Mouse (Mus musculus): ENCODE measurements around the gene Sdhc.

The Sdhc gene

DNA sequence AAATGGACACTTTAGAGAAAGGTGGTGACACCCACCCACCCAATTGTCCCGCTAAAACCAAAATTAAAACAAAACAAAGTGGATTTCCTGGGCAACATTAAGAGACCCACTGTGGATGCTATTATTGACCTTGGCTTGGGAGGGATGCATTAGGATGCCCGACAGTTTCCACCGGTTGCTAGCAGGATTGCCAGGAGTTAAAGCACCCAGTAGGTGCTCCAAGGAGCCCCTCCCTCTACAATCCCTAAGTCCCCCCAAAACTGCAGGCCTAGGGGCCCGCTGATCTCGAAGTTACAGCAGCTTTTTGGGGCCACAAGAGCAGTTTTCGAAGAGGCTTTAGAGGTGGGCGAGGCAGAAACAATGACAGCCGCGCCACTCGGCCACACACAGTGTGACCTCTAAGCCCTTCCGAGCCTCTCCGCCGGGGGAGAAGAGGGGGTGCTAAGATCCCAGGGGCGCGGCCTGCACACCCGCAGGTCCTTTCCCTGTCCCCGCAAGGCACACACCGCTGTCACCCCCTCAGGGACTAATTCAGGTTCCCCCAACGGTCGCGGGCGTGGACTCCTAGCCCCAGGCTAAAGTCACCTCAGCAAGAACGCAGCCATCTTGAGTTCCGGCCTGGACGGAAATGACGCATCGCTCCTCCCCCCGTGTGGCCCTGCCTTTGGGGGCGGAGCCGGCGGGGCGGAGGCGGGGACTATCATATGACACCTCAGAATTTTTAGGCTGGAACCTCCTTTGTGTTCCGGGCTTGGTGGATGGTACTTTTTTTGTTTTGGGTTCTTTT lies at the start of gene Sdhc, which contains the start of gene Mpz:
Gene Sdhc, minus strand, starts transcription at position 630 of the 787 bp plus-strand sequence.
Gene Mpz, plus strand, starts transcription at position 738 of the 787 bp plus-strand sequence.
- DNase-seq (ENCODE audit: low read depth, low spot score): peak; percentile 95

DNA sequence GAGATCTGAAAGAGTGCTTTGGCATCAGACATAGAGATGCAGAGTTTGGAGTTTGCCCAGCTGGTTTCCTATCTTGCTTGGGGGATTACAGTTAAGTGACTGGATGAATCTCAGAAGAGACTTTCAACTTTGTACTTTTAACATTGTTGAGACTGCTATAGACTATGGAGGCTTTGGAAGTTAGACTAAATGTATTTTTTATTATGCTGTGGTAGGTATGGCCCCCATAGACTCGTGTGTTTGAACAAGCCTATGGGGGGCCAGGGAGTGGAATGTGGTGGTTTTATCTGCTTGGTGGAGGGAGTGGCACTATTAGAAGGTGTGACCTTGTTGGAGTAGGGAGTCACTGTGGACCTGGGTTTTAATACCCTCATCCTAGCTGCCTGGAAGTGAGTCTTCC lies 49.1 kb upstream of the Sdhc start:
- DNase-seq (ENCODE audit: low read depth, low spot score): no peak

DNA sequence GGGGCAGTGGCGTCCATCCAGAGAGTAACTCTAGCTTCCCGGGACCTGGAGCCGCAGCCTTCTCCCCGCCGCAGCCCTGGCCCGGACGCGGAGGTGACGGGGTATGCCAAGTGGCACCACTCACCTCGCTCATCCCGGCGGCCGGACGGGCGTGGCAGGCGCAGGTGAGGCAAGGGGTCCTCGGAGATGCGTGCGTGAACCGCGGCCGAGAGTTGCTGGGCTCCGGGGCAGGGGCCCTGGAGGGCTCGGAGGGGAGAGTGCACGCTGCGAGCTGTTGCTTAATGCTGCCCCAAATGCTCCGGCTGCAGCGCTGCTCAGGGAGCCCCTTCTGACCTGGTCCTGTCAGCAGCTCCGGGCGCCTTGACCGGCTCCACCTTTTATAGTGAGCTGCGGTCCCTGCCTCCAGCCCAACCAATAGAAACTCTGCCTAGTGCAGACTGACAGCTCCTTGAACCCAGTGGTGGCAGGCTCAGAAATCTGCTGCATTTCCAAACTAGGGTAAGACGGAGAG lies 45.5 kb upstream of the Sdhc start, which contains the start of gene Pcp4l1:
Gene Pcp4l1, minus strand, starts transcription at position 382 of the 511 bp plus-strand sequence.
- DNase-seq (ENCODE audit: low read depth, low spot score): peak; percentile 54

DNA sequence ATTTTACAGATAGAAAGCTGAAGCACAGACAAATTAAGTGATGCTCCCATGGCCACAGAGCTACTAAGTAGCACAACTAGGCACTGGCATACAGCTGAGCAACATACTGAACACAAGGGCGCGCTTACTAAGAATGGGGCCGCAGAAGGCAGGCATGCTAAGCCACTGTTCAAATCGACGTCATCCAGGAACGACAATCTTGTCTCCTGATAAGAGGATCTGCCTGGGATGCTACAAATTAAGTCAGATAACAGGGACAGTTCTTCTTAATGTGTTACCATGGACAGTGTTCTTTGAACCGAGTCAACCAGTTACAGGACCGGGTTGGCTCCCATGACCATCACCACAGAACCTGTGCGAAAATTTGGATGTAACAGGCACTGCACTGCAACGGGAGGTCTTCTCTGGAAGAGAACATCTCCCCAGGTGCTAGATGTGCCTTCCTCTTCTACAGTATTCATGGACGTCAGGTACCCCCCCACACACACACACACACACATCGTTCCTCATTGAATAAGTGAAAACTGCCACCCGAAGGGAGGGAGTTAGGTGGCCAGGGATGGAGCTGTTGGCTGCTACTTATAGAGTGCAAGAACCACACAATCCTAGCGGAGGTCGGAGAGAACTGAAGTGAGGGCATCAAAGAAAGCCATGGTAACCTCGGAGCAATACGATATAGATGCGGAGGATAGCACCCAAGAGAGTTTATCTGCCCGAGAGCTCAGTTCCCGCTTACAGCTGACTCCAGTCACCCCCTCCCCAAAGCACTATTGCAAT lies 44.8 kb upstream of the Sdhc start:
- DNase-seq (ENCODE audit: low read depth, low spot score): no peak

DNA sequence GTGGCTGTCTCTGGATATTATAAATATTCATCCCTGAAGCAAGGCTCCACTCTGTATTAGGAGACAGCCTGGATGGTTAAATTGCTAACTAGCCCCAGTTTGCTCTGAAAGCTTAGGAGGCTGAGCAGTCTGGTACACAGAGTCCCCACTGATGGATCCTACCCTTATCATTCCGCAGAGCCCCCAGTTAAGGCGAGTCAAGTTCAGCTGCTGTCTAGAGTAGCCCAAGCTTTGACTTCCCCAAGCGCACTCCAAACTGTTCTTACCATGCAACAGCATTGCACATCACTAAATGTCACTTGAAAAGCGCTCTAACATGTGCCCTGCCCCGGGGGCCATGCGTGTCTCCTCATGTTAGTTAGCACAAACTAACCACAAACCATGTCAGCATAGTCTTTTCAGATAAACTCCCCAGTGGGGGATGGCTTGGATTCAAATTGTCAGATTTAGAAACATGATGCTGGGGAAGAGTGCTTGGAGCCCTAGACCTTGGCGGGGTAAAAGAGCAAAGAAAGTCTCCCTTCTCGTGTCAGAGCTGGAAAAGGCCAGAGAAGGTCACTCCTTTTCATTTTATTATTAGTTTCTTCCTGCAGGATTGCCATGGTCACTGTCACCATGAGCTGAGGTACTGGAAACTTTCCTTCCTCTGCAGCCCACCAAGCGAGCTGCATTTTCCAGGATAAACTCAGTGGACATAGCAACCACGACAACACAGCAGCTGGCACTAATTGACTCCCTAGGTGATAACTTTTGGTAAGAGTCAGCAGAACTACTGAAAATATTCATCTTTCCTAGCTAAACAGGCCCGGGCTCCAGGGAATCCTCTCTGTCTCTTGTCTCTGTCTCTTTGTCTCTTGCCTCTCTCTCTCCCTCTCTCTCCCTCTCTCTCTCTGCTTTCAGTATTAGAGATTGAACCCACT lies 43.8 kb upstream of the Sdhc start:
- DNase-seq (ENCODE audit: low read depth, low spot score): no peak

DNA sequence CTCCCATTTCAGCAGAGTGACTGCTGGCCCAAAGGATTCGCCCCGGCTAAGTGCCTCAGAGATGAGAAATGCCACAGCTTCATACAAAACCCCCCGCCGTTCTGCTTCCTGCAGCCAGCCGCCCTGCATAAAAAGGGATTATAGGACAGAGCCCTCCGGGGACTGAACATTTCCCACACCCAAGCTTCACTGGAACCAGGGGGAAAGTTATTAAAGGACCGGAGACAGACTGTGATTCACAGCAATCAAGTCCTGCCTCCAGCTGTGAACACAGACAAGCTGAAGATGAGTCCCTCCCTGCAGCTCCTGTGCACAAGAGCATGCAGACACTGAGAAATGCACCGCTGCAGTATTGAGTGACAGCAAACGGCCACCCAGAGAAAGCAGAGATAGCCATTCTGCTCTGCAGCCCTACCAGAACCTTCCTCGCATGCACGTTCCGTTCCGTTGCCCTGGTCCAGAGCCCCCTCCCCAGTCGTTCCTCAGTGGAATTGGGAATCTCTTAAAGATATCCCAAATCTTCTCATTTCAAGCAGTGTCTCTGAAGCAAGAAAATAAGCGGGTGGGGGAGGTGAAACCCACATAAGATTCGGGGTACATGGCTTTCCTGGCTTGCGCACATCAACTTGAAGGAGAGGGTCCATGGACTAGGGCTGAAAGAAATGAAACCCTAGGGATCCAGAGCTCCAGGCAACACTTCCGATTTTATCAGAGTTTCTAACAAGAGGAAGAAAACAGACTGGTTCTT lies 42.9 kb upstream of the Sdhc start:
- peak; percentile 36 for DNase-seq (ENCODE audit: low read depth, low spot score)

DNA sequence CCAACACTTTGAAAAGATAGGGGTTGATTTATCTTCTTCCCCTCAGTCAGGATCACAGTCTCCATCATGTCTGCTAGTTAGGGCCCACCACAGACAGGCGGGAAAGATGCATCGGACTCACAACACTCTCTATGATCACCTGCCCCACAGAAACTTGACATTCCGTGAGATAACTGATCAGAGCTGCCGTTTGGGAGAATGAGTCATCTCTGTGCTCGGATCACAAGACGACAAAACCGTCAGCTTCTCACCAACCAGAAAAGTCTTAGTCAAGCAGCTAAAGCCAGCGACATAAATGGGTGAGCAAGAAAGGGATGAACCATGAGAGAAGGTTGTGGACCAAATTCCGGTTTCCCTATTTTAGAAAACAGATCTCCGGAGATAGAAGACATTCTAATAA lies 41.9 kb upstream of the Sdhc start:
- no peak for DNase-seq (ENCODE audit: low read depth, low spot score)

DNA sequence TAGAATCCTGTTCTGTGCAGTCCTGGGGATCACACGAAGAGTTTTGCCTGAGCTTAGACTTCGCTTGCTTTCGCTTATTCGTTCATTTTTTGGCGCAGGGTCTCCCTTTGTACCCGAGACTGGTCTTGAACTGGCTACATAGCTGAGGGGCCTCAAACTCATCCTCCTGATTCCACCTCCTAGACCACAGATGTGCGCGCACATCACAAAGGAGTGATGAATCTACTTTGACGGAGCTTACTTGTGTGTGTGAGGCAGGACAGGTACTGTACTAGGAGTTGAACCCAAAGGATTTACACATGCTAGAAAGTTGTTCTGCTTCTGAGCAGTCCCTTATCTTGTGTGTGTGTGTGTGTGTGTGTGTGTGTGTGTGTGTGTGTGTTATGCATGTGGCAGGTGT lies 40.4 kb upstream of the Sdhc start:
- no peak for DNase-seq (ENCODE audit: low read depth, low spot score)

DNA sequence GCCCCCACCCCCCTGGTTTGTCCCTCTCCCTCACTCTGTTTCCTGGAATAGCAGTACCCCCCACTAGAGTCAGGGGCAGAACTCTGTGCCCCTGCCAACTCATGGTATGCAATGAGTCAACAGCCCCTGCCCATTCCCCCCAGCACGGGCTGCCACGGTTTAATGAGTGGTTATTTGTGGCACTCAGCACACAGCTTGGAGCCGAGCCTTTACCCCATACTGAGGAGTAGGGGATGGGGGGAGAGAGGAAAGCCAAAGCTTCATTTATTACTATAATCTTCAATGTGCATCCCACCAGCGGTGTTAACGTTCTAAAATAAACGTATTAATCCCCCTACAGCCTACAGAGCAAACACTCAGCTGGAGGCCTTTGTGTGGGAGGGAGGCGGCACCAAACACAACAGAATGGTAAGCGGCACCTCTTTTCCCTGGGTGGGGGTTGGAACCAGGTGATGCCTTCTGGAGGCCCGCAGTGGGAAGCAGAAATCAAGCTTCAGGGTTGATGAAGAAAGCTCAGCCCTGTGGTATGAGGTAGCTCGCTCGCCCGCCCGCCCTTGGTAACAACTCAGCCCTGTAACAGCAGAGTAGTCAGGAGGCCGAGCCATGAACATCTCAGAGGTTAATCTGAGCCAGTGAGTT lies 39.2 kb upstream of the Sdhc start:
- no peak for DNase-seq (ENCODE audit: low read depth, low spot score)

DNA sequence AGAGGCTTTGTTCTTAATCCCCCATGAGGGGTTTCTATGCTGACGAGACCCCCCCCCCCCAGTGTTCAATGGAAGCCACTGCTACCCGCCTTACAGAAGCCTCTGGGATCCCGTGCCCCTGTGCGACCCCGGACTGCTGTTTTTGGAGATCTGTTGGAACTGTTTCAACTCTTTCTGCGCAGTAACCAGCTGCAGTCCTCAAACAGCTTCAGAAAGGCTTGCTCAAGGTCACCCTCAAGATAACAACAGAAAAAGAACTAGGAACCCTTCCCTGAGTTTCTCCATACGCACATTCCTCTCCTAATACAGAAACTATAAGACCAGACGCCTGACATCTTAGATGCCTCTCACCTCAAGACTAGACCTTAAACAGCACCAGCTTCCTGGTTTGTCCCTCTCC lies 38.6 kb upstream of the Sdhc start:
- no peak for DNase-seq (ENCODE audit: low read depth, low spot score)

DNA sequence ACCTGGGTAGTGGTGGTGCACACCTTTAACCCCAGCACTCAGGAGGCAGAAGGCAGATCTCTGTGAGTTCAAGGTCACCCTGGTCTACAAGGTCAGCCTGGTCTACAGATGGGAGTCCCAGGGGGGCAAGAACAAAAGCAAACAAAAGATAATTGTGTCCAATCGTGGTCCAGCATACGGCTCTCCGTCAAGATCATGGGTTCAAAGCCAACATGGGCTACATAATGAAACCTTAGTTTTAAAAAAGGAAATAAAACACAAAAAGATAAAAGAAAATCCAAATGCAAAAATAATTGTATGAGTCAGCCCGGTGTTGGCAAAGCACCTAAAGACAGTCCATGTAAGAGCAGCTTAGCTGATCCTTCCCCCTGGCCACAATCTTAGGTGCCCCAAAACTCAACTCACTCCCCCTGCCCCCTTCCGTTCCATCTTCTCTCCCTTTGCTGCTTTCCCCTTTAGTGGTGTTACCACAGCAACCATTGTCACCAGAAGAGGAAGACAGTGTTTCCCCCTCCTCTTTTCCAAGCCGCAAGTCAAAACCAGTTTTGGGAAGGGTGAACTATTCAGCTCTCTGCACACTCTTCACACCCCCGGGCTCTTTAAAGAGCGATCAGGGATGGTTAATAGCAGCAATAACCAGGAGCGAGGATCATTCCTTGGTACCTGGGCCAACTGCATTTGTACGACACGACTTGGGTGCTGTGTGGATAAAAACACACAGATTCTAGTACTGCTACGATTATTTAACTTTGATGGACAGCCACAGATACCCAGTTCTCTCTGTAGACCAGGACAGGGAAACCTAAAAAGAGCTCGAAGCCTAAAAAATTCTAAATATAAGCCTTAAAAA lies 37.7 kb upstream of the Sdhc start:
- peak; percentile 41 for DNase-seq (ENCODE audit: low read depth, low spot score)

DNA sequence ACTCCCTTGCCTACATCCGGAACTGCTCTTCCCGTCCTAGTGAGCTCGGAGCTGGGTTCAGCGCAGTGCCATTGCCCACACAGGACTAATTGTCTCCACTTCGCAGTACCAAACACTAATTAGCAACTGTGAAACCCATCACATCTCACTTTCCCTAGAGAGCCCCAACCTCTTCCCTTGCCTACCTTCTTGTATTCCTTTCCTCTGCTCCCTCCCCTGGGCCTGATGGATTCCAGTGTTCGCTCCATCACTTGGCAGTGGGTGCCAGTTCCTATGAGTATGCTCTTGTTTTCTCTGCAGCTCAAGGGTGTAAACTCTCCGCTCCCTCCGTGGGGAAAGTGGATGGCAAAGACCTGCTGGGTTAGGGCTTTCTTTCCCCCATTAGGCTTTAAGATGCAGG lies 35.3 kb upstream of the Sdhc start:
- no peak for DNase-seq (ENCODE audit: low read depth, low spot score)

DNA sequence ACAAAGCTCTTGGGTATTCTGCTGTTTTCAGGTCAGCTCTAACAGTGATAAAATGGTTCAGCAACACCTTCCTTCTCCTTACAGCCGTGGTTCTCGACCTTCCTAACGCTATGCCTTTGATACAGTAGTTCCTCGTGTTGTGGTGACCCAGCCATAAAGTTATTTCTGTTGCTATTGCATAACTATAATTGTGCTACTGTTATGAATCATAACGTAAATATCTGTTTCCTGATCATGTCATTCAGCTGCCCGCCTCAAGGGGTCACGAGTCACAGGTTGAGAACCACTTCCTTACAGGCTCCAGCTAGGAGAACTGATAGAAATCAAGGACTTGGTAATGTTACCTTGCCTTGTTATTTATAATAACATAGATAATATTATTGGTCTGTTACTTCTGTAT lies 33.9 kb upstream of the Sdhc start:
- DNase-seq (ENCODE audit: low read depth, low spot score): no peak

DNA sequence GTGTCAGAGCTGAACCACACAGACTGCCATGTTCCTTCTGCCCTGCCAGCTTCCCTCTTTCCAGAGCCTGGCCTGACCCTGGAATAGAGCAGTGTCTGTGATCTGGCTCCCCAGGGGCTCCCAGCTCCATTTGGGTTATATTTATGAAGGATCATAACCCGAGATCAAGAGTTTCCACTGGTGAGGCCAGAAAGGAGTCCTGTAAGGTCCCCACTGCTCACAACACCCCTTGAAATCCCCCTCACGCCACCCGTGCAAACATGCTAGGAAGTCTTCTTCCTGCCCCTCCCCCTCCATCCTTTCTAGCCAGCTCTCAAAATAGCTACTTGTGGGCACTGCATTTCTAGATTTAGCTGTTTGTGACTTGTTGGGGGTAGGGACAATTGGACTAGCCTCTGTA lies 33.2 kb upstream of the Sdhc start:
- no peak for DNase-seq (ENCODE audit: low read depth, low spot score)

DNA sequence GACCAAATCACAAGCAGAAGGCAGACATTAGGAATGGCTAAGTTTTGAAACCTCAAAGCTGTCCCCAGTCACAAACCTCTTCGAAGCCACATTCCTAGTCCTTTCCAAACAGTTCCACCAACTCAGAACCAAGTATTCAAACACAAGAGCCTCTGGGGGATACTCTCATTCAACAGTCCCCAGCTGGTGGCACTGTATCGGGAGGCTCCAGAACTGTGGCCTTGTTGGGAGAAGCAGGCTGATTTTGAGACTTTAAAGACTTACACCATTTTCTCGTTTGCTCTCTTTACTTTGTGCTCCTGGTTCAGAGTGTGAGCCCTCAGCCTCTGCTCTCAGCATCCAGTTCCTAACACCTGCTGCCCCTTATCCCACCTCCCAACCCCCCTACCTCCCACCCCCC lies 32.6 kb upstream of the Sdhc start:
- no peak for DNase-seq (ENCODE audit: low read depth, low spot score)

DNA sequence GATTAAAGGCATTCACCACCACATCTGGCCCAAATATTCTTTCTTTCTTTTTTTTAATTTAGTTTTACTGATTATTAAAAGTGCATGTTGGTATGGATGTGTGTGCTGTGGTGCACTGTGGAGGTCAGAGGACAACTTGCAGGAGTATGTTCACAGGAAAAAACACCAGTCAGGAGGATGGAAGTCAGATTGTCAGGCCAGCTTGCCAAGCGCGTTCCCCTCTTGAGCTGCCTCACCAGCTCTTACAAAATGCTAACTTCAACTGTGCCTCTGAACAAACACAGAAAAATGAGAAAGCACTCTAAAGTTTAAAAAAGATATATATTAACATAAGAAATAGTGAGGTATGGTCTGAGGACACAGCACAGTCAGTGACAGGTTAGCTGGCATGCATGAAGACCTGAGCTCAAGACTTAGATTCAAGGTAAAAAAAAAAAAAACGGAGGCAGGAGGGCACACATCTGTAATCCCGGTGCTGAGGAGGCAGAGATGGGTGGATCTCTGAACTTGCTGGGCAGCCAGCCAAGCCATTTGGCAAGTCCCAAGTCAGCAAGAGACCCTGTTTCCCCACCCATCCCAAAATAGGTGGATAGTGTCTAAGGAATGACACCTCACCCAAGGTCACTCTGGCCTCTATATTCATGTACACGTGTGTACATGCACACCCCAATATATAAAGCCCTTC lies 29.2 kb upstream of the Sdhc start:
- DNase-seq (ENCODE audit: low read depth, low spot score): no peak

DNA sequence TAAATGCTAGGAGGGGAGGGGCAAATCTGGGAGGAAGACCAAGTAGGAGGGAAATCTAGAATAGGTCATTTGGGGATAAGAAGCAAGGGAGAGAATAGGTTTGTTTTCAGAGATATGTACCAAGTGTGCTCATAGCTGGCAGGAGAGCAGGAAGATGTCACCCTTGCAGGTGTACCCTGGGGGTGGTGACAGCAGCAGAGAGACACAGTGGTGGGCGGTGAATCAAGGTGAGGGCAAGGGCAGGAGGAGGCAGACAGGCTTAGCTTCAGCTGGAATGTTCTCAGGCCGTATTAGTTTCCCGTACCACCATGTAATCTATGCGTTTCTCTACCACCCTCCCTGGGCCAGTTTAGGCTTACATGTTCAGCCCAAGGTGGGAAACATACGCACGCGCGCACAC lies 22.4 kb upstream of the Sdhc start:
- DNase-seq (ENCODE audit: low read depth, low spot score): no peak

DNA sequence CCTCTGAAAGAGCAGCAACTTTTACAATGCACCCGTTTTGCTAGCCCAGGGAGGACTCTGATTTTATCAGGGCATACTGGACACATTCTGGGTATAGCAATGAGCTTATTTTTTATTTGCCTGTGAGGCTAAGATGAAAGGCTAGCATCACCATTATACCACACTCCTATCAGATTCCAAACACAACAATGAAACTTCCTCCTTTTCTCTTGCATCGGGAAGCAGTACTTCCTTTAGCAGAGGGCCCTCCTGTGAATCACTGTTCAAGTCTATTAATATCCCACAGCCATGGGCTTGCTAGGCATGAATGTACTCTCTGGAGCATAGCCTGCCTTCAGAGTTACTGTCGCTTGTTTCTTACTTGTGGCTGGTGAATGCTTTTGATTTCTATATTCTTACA lies 20.7 kb upstream of the Sdhc start:
- DNase-seq (ENCODE audit: low read depth, low spot score): no peak

DNA sequence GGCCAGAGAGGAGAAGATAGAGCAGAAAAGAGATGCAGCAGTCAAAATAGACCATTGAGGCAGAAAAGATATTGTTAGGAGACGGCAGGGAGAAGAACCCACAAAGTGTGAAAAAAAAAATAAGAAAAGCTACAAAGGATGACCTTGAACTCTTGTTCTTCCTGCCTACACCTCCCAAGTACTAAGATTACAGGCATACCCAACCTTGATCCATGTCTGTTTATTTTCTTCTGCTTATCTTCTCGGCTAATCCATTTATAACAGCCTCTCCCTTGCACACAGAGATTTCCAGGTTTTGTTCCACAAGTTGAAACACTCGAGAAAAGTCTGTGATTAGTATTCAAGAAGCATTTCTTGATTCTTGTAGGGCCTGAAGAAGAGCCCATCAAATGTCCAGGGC lies 19.5 kb upstream of the Sdhc start:
- no peak for DNase-seq (ENCODE audit: low read depth, low spot score)
